Mouse (Mus musculus) heart, embryonic 16.5 days (tissue): Measurements from ENCODE around the gene Atraid. TPM values are rescaled to one million over a fixed set of nuclear protein-coding genes. Genes with fewer than 3 reads are reported as not detected.

Experiments
- polyA plus RNA-seq: library from polyadenylated mRNA; unstranded; fragments of >200 nt; fragmentation: Nextera tagmentation; extraction: Ambion mirVana; gene quantifications from 2 replicates; pipeline ENCODE4 v1.2.1, GENCODE M21; 2015

The Atraid gene
- polyA plus RNA-seq, 1 experiment from 2014 or later: 117 TPM

Other genes with a start within 250 kb of the Atraid start
- 18.2 and 19.8 TPM in 2 replicates for gene Mapre3, start 233.7 kb upstream of the Atraid start, polyA plus RNA-seq
- gene Tmem214, start 180.3 kb upstream of the Atraid start, polyA plus RNA-seq: 58.8 and 61.7 TPM in 2 replicates
- gene Agbl5, start 159.6 kb upstream of the Atraid start, polyA plus RNA-seq: 10.8 and 11.8 TPM in 2 replicates
- gene Ost4, start 140.5 kb upstream of the Atraid start, polyA plus RNA-seq: 349 and 355 TPM in 2 replicates
- gene Emilin1, start 134.9 kb upstream of the Atraid start, polyA plus RNA-seq: 145 and 157 TPM in 2 replicates
- gene Khk, start 126.9 kb upstream of the Atraid start, polyA plus RNA-seq: 12.9 and 15.0 TPM in 2 replicates
- 2.6 and 2.7 TPM in 2 replicates for gene Cgref1, start 102.7 kb upstream of the Atraid start, polyA plus RNA-seq
- gene Preb, start 88.0 kb upstream of the Atraid start, polyA plus RNA-seq: 95.9 and 96.5 TPM in 2 replicates
- gene Tcf23, start 79.7 kb upstream of the Atraid start, polyA plus RNA-seq: 0.09 and 0.24 TPM in 2 replicates
- gene Slc5a6, start 612 bp downstream of the Atraid start, polyA plus RNA-seq: 9.4 and 9.5 TPM in 2 replicates
- 14.4 and 18.4 TPM in 2 replicates for gene Cad, start 6.5 kb downstream of the Atraid start, polyA plus RNA-seq
- gene Dnajc5g, start 58.0 kb downstream of the Atraid start, polyA plus RNA-seq: not detected in 2 replicates
- gene Slc30a3, start 59.9 kb downstream of the Atraid start, polyA plus RNA-seq: 0.27 and 0.35 TPM in 2 replicates
- gene Trim54, start 68.4 kb downstream of the Atraid start, polyA plus RNA-seq: 8.1 and 11.2 TPM in 2 replicates
- gene Ucn, start 90.5 kb downstream of the Atraid start, polyA plus RNA-seq: not detected in 2 replicates
- 87.6 and 91.5 TPM in 2 replicates for gene Mpv17, start 105.9 kb downstream of the Atraid start, polyA plus RNA-seq
- gene Gm29609, start 131.6 kb downstream of the Atraid start, polyA plus RNA-seq: 0.63 and 1.3 TPM in 2 replicates
- gene Gtf3c2, start 131.8 kb downstream of the Atraid start, polyA plus RNA-seq: 39.7 and 46.4 TPM in 2 replicates
- gene Snx17, start 144.9 kb downstream of the Atraid start, polyA plus RNA-seq: 113 and 122 TPM in 2 replicates
- gene Eif2b4, start 145.1 kb downstream of the Atraid start, polyA plus RNA-seq: 61.4 and 73.3 TPM in 2 replicates
- 6.2 and 6.5 TPM in 2 replicates for gene Zfp513, start 154.0 kb downstream of the Atraid start, polyA plus RNA-seq
- gene Ppm1g, start 172.4 kb downstream of the Atraid start, polyA plus RNA-seq: 102 and 103 TPM in 2 replicates
- 123 TPM in 2 replicates for gene Nrbp1, start 192.6 kb downstream of the Atraid start, polyA plus RNA-seq
- 0.29 and 0.40 TPM in 2 replicates for gene Gm9970, start 192.9 kb downstream of the Atraid start, polyA plus RNA-seq
- gene Krtcap3, start 203.4 kb downstream of the Atraid start, polyA plus RNA-seq: 5.4 and 6.3 TPM in 2 replicates
- 22.3 and 26.8 TPM in 2 replicates for gene Ift172, start 242.8 kb downstream of the Atraid start, polyA plus RNA-seq
- 15.7 and 16.9 TPM in 2 replicates for gene Fndc4, start 247.8 kb downstream of the Atraid start, polyA plus RNA-seq
- gene Gckr, start 249.1 kb downstream of the Atraid start, polyA plus RNA-seq: 0.16 and 0.18 TPM in 2 replicates